Mouse (Mus musculus) hindbrain, embryonic 12.5 days (tissue): ENCODE data around the gene B4galt5. TPM values are rescaled to one million over a fixed set of nuclear protein-coding genes. Genes with fewer than 3 reads are reported as not detected.

Experiments
- ATAC-seq: fragments of 200-750 bp; cut with Nextera tagmentation; 2 replicates; pipeline ENCODE4 v1.8.0; 2017; ENCODE audit warnings: moderate TSS enrichment; ENCODE audit not compliant: low FRiP score
- H3K27ac ChIP-seq: fragments of 300-500 bp; sonication (generic); 2 replicates; pipeline ENCODE4 v1.5.1; 2016; ENCODE audit warnings: mild to moderate bottlenecking
- H3K27me3 ChIP-seq: fragments of 300-500 bp; sonication (generic); 2 replicates; pipeline ENCODE4 v1.6.1; 2016; ENCODE audit warnings: mild to moderate bottlenecking
- H3K36me3 ChIP-seq: fragments of 300-500 bp; sonication (generic); 2 replicates; pipeline ENCODE4 v1.6.1; 2016; ENCODE audit warnings: mild to moderate bottlenecking
- H3K4me1 ChIP-seq: fragments of 300-500 bp; sonication (generic); 2 replicates; pipeline ENCODE4 v1.6.1; 2016
- H3K4me2 ChIP-seq: fragments of 300-500 bp; sonication (generic); replicated peaks from 2 replicates; pipeline ENCODE4 v1.6.1; 2016; ENCODE audit warnings: mild to moderate bottlenecking
- H3K4me3 ChIP-seq: fragments of 300-500 bp; sonication (generic); 2 replicates; pipeline ENCODE4 v1.5.1; 2016; ENCODE audit warnings: mild to moderate bottlenecking
- H3K9ac ChIP-seq: fragments of 300-500 bp; sonication (generic); 2 replicates; pipeline ENCODE4 v1.6.1; 2016; ENCODE audit warnings: mild to moderate bottlenecking, moderate library complexity
- H3K9me3 ChIP-seq: fragments of 300-500 bp; sonication (generic); replicated peaks from 2 replicates; pipeline ENCODE4 v1.6.1; 2016; ENCODE audit warnings: mild to moderate bottlenecking
- WGBS: fragments of 180-500 bp; shearing (Covaris S2); methylation state at CpG from one replicate; pipeline ENCODE4 v1.1.7; 2016; 5-methylcytosine and 5-hydroxymethylcytosine counted together
- polyA plus RNA-seq: library from polyadenylated mRNA; unstranded; fragments of >200 nt; fragmentation: Nextera tagmentation; extraction: Ambion mirVana; gene quantifications from 2 replicates; pipeline ENCODE4 v1.2.1, GENCODE M21; 2016

The B4galt5 gene
- polyA plus RNA-seq, 1 experiment from 2014 or later = 19.3 TPM

- 91% methylated on average over 5 of the region's 5 CpGs for WGBS
Observed at GRCm38 (mm10) chr2:167375688-167376087, 26.7 kb upstream of the B4galt5 start.

GRCm38 (mm10) chr2:167375135-167375534 is 26.2 kb upstream of the B4galt5 start:
- H3K9ac ChIP-seq = no peak overlapping the region
- no peaks in the 10 kb centered on the region for H3K4me1 ChIP-seq
- no peak overlapping the region for H3K4me2 ChIP-seq
- ATAC-seq = no peak
- H3K27ac ChIP-seq = no peak overlapping the region
- H3K27me3 ChIP-seq = no peaks in the 10 kb centered on the region
- WGBS = 76% methylated on average over 9 of the region's 9 CpGs
- H3K4me3 ChIP-seq = no peak overlapping the region
- no peaks in the 10 kb centered on the region for H3K9me3 ChIP-seq
- H3K36me3 ChIP-seq = no peaks in the 10 kb centered on the region

More at GRCm38 (mm10) chr2:167375688-167376087, 26.7 kb upstream of the B4galt5 start:
- no peak for ATAC-seq
- Histone ChIP-seq H3K27me3 (no peaks in the 10 kb centered on the region), H3K4me2 (no peak overlapping the region), H3K27ac (no peak overlapping the region), H3K9me3 (no peaks in the 10 kb centered on the region), H3K9ac (no peak overlapping the region), H3K4me3 (no peak overlapping the region), H3K36me3 (no peaks in the 10 kb centered on the region), H3K4me1 (peaks cover 5% of the 10 kb centered on the region; the same call in 1 of the 2 replicates)

GRCm38 (mm10) chr2:167374191-167374805 is 25.3 kb upstream of the B4galt5 start:
- Histone ChIP-seq H3K27me3 (no peaks in the 10 kb centered on the region), H3K4me3 (no peak overlapping the region), H3K4me1 (no peaks in the 10 kb centered on the region), H3K27ac (no peak overlapping the region), H3K36me3 (no peaks in the 10 kb centered on the region), H3K9ac (no peak overlapping the region), H3K9me3 (no peaks in the 10 kb centered on the region), H3K4me2 (no peak overlapping the region)
- no peak for ATAC-seq
- WGBS = 93% methylated on average over 12 of the region's 12 CpGs

GRCm38 (mm10) chr2:167373266-167373665 is 24.3 kb upstream of the B4galt5 start:
- no peak for ATAC-seq
- H3K4me2 ChIP-seq = no peak overlapping the region
- no peak overlapping the region for H3K27ac ChIP-seq
- WGBS = 82% methylated on average over 5 of the region's 5 CpGs
- no peaks in the 10 kb centered on the region for H3K4me1 ChIP-seq
- H3K4me3 ChIP-seq = no peak overlapping the region
- H3K36me3 ChIP-seq = no peaks in the 10 kb centered on the region
- no peaks in the 10 kb centered on the region for H3K9me3 ChIP-seq
- no peaks in the 10 kb centered on the region for H3K27me3 ChIP-seq
- H3K9ac ChIP-seq = no peak overlapping the region

GRCm38 (mm10) chr2:167371506-167371905 is 22.5 kb upstream of the B4galt5 start:
- ATAC-seq = no peak
- WGBS = 90% methylated on average over 2 of the region's 2 CpGs
- H3K4me1 ChIP-seq = no peaks in the 10 kb centered on the region

GRCm38 (mm10) chr2:167368328-167368727 is 19.3 kb upstream of the B4galt5 start:
- H3K36me3 ChIP-seq = no peaks in the 10 kb centered on the region
- 72% methylated on average over 7 of the region's 9 CpGs for WGBS
- H3K4me1 ChIP-seq = no peaks in the 10 kb centered on the region
- H3K9me3 ChIP-seq = no peaks in the 10 kb centered on the region
- no peak for ATAC-seq
- no peaks in the 10 kb centered on the region for H3K27me3 ChIP-seq
- no peak overlapping the region for H3K4me3 ChIP-seq
- no peak overlapping the region for H3K9ac ChIP-seq
- H3K27ac ChIP-seq = no peak overlapping the region
- H3K4me2 ChIP-seq = no peak overlapping the region

More at GRCm38 (mm10) chr2:167371506-167371905, 22.5 kb upstream of the B4galt5 start:
- H3K27ac ChIP-seq = no peak overlapping the region
- no peaks in the 10 kb centered on the region for H3K9me3 ChIP-seq
- no peak overlapping the region for H3K4me2 ChIP-seq
- H3K4me3 ChIP-seq = no peak overlapping the region
- no peaks in the 10 kb centered on the region for H3K36me3 ChIP-seq
- no peaks in the 10 kb centered on the region for H3K27me3 ChIP-seq
- H3K9ac ChIP-seq = no peak overlapping the region

GRCm38 (mm10) chr2:167367777-167368281 is 18.8 kb upstream of the B4galt5 start:
- 64% methylated on average over 20 of the region's 20 CpGs for WGBS
- no peak for ATAC-seq
- Histone ChIP-seq H3K4me3 (no peak overlapping the region), H3K4me2 (no peak overlapping the region), H3K9me3 (no peaks in the 10 kb centered on the region), H3K27me3 (no peaks in the 10 kb centered on the region), H3K4me1 (no peaks in the 10 kb centered on the region), H3K27ac (no peak overlapping the region), H3K36me3 (no peaks in the 10 kb centered on the region), H3K9ac (no peak overlapping the region)

- Histone ChIP-seq H3K4me2 (no peak overlapping the region), H3K36me3 (no peaks in the 10 kb centered on the region), H3K4me1 (no peaks in the 10 kb centered on the region), H3K9ac (no peak overlapping the region), H3K27me3 (no peaks in the 10 kb centered on the region), H3K27ac (no peak overlapping the region), H3K4me3 (no peak overlapping the region), H3K9me3 (no peaks in the 10 kb centered on the region)
- WGBS = 67% methylated on average over 6 of the region's 7 CpGs
- no peak for ATAC-seq
Observed at GRCm38 (mm10) chr2:167367325-167367724, 18.3 kb upstream of the B4galt5 start.

GRCm38 (mm10) chr2:167365063-167365462 is 16.1 kb upstream of the B4galt5 start:
- H3K27me3 ChIP-seq = no peaks in the 10 kb centered on the region
- no peak overlapping the region for H3K27ac ChIP-seq
- no peak overlapping the region for H3K4me3 ChIP-seq
- H3K4me1 ChIP-seq = no peaks in the 10 kb centered on the region
- H3K9me3 ChIP-seq = no peaks in the 10 kb centered on the region
- no peak for ATAC-seq
- WGBS = 100% methylated on average over 2 of the region's 2 CpGs
- H3K4me2 ChIP-seq = no peak overlapping the region
- H3K9ac ChIP-seq = no peak overlapping the region
- no peaks in the 10 kb centered on the region for H3K36me3 ChIP-seq

- Histone ChIP-seq H3K4me3 (no peak overlapping the region), H3K36me3 (no peaks in the 10 kb centered on the region), H3K4me1 (no peaks in the 10 kb centered on the region), H3K9me3 (no peaks in the 10 kb centered on the region), H3K27me3 (no peaks in the 10 kb centered on the region), H3K4me2 (no peak overlapping the region), H3K27ac (no peak overlapping the region), H3K9ac (no peak overlapping the region)
- 73% methylated on average over 9 of the region's 9 CpGs for whole genome bisulfite sequencing
- no peak for ATAC-seq
Observed at GRCm38 (mm10) chr2:167363272-167364045, 14.5 kb upstream of the B4galt5 start.

- 89% methylated on average over 2 of the region's 2 CpGs for WGBS
- Histone ChIP-seq H3K9me3 (no peaks in the 10 kb centered on the region), H3K36me3 (no peaks in the 10 kb centered on the region)
Observed at GRCm38 (mm10) chr2:167358499-167358898, 9.5 kb upstream of the B4galt5 start.

GRCm38 (mm10) chr2:167356885-167357284 is 7.9 kb upstream of the B4galt5 start:
- no peaks in the 10 kb centered on the region for H3K27me3 ChIP-seq
- no peak overlapping the region for H3K4me3 ChIP-seq
- H3K9me3 ChIP-seq = no peaks in the 10 kb centered on the region
- H3K4me2 ChIP-seq = no peak overlapping the region
- H3K4me1 ChIP-seq = 0 out of 2 replicates have a peak, but pooled peaks cover 3% of the 10 kb centered on the region
- H3K27ac ChIP-seq = no peak overlapping the region
- no peaks in the 10 kb centered on the region for H3K36me3 ChIP-seq
- ATAC-seq = no peak
- H3K9ac ChIP-seq = no peak overlapping the region

More at GRCm38 (mm10) chr2:167358499-167358898, 9.5 kb upstream of the B4galt5 start:
- no peak for ATAC-seq
- H3K4me3 ChIP-seq = no peak overlapping the region
- H3K4me1 ChIP-seq = no peaks in the 10 kb centered on the region
- no peak overlapping the region for H3K4me2 ChIP-seq
- no peaks in the 10 kb centered on the region for H3K27me3 ChIP-seq
- no peak overlapping the region for H3K9ac ChIP-seq
- H3K27ac ChIP-seq = no peak overlapping the region
